Mouse (Mus musculus): ENCODE measurements around the gene Sptbn4.

Gene Sptbn4

DNA sequence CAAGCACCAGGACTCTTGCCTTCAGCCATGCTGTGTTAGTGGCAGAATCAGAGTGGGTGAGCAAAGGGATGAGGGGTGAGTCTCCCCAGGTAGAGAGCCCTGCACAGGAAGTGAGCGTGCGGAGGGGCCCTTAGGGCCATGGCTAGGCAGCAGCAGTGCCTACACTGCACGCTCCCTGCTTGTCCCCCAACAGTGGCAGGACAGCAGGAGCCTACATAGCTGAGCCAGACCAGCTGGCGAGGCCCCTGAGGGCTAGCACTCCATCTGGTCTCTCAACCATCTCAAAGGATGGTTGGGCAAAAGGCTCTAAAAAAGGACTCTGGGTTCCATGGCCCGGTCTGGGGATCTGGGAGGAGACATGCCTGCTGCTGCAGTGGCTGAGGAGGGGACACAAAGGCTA lies 63.4 kb downstream of the Sptbn4 start:
- no peak for DNase-seq (ENCODE audit: low spot score in 2 of 2)

DNA sequence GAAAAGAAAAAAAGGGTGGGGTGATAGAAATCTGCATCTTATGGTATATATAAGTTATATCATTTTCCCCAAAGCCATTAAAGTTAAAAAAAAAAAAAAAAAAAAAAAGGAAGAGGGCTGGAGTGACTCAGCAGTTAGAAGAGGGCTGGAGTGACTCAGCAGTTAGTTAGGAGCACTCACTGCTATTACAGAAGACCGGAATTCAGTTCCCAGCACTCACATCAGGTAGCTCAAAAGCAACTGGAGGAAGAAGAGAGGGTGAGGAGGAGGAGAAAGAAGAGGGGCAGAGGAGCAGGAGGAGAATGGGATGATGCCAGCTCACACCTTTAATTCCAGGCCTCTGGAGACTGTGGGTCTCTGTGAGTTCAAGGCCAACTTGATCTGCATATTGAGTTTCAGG lies 64.3 kb downstream of the Sptbn4 start:
- no peak for DNase-seq (ENCODE audit: low spot score in 2 of 2)

DNA sequence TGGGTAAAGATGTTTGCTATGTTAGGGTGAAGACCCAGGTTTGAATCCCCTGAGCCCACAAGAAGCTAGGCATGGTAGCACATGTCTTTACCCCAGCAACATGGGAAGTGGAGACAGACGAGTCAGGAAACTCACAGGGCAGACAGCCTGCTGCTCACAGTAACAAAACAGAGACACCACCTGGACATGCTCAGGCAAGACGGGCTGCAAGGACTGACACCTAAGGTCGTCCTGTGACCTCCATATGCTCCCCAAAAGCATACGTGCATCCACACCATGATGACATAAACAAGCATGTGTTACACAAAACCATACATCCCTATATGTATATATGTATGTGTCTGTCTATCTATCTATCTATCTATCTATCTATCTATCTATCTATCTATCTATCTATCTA lies 65.9 kb downstream of the Sptbn4 start:
- no peak for DNase-seq (ENCODE audit: low spot score in 2 of 2)

DNA sequence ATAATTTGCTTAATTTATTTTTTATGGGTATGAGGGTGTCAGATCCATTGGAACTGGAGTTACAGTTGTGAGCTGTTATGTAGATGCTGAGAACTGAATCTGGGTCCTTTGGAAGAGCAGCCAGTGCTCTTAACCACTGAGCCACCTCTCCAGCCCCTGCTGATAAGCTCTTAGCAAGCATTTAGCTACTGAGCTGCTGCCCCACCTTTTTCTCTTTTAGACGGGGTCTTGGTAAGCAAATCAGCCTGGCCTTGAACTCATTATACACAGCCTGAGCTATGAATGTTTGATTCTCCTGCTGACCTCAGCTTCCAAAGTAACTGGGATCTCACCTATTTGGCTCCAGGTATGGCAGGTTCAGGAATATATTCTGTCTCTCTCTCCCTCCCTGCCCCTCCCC lies 66.5 kb downstream of the Sptbn4 start:
- DNase-seq (ENCODE audit: low spot score in 2 of 2): no peak

DNA sequence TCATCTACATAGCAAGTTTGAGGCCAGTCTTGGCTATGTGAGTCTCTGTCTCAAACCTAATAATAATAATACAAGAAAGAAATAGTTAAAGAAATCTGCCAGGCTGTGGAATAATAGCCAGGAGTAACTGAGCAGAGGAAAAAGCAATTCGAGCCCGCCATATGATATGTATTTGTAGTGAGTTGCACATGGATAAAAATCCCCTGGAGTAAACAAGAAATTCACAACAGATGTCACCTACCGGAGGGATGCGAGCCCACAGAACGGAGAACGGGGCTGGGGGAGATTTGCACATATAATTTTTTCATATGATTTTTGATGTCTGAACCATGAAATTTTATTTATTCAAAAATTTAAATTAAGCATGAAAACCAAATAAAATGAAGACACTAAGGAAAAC lies 67.7 kb downstream of the Sptbn4 start:
- no peak for DNase-seq (ENCODE audit: low spot score in 2 of 2)

DNA sequence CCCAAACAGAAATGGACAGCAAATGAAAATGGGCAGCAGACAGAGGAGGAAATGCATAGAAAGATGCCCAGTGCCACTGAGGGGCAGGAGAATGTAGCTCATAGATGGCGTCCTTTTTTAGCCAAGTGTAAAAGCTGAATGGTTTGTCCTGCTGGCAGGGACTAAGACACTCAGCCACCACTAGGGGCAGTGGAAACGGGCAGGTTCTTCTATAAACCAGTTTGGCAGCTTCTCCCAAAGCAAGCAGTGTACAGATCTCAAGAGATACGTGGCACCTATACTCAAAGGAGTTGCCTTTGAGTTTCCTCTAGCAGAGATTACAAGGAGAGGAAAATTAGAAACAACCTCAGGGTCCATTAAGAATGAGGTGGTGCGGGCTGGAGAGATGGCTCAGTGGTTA lies 69.1 kb downstream of the Sptbn4 start:
- DNase-seq (ENCODE audit: low spot score in 2 of 2): no peak

DNA sequence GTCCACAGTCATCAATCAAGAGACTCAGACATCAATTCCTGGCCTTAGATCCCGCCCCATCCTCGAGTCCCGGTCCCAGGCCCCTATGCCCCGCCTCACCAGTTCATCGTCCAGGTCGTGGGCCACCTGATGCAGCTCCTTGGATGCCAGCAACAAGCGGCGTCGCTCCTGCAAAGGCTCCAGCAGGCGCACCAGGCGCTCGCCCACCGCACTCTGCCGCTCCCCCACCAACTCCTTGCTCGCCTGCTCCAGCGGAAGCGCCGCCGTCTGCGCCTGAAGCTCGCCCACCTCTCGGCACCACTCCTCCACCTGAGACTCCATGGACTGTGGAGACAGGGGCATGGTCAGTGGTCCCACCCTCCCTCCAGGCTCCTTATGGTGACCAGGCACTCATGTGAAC lies 72.2 kb downstream of the Sptbn4 start:
- DNase-seq (ENCODE audit: low spot score in 2 of 2): no peak

DNA sequence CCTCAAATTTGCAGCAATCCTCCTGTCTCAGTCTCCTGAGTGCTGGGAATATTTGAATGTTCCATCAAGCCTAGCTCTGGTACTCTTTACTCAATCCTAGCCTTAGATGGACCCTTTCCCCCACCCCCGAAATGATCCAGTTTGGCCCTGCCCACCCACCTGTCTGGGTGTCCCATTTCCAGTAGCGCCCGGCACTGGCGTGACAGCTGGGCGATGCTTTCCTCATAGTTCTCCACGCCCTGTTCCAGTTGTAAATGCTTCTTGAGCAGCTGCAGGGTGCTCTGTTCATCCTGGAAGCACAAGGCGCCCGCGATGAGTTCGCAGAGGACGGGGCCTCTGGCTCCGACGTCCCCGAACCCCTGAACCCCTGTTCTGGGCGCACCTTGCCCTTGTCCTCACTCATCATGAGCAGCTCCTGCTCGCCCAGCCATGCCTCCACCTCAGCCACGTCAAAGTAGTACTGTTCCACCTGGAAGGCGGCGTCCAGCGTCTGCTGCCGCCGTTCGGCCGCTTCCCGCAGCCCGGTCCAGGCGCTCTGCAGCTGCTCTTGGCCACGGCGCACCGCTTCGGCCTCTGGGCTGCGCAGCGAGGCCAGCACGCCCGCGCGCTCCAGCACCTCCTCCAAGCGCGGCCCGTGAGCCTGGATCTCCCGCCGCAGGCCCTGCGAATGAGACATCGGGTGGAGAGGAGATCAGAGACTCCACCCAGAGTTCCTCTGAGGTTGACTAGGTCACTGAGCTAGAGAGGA lies 75.6 kb downstream of the Sptbn4 start:
- no peak for DNase-seq (ENCODE audit: low spot score in 2 of 2)

DNA sequence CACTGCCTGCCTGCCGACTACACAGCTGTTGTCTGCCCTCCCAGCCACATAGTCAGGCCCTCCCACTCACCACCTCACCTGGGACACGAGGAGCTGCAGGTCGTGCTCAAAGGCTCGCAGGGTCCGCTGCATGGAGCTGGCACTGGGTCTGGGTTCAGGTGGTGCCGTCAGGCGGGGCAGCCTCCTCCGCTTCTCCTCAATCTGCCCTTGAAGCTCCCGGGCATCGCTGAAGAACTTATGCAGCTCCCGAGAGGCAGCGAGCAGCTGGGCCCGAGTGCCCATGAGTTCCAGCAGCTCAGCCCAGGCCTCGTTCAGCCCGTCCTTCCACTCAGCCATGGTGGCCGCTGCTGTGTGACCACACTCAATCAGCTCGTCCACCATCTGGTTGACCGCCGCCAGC lies 78.4 kb downstream of the Sptbn4 start:
- DNase-seq (ENCODE audit: low spot score in 2 of 2): no peak

DNA sequence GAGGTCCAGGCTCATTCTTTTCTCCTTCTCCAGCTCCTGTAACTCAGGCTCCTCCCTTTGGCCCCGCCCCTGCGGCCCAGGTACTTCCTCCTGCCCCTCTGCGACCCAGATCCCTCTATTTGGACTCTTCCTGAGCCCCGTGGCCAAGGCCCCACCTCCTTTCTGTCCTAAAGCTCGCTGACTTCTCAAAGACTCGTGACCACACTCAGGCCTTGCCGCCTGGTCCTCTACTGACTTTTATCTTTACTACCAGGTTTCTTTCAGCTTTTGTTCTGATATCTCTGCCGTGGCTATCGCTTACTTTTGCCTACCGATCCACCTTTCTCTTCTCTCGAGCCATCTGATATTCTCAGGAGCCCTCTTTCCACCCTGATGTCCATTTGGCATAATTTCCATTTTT lies 79.5 kb downstream of the Sptbn4 start:
- no peak for DNase-seq (ENCODE audit: low spot score in 2 of 2)

DNA sequence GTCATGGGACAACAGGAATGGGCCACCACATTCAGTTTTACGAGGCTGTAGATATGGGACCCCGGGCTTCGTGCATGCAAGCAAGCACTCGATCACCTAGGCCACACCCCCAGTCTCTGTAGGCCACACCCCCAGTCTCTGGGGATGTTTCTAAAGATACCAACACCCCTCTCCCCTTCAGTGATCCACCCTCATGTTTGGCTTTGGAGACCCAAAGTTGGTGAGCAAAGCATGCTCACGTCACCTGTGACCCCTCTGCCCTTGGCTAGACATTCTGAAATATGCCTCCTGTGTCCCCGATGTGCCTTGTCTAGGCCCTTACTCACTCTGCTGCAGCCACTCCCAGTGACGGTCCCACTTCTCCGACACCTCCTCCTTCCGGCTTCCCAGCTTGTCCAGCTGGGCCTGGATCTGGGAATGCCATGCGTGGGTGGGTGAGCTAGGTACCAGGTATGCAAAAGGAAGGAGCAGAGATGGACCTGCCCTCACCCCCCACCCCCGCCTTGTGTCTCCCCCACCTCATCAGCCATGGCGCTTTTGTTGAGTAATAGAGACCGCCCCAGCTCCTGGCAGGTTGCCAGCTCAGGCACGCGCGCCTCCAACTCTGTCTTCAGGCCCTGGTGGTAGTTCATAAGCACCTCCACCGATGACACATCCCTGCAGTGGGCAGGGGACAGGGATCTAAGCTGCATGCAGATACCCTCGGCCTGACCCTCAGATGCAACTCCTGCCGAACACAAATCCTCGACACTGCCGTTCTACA lies 81.2 kb downstream of the Sptbn4 start:
- DNase-seq (ENCODE audit: low spot score in 2 of 2): no peak

DNA sequence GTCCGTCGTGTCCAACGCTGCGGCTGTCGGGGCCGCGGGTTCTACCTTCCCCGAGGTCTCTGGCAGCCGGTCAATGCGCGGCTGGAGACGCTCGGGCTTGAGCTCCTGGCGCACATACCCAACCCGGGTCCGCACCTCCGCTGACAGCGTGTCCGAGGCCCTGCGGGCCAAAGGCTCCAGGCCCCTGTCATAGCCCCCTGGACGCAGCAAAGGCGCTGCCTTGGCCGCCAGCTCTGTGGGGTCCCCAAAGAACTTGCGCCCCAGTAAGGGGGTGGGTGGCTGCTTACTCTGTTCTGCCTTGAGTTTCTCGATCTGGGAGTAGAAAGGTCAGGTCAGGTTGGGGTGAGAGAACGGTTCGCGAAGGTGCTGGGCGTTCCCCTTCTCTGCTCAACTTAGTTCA lies 83.1 kb downstream of the Sptbn4 start:
- DNase-seq (ENCODE audit: low spot score in 2 of 2): no peak

DNA sequence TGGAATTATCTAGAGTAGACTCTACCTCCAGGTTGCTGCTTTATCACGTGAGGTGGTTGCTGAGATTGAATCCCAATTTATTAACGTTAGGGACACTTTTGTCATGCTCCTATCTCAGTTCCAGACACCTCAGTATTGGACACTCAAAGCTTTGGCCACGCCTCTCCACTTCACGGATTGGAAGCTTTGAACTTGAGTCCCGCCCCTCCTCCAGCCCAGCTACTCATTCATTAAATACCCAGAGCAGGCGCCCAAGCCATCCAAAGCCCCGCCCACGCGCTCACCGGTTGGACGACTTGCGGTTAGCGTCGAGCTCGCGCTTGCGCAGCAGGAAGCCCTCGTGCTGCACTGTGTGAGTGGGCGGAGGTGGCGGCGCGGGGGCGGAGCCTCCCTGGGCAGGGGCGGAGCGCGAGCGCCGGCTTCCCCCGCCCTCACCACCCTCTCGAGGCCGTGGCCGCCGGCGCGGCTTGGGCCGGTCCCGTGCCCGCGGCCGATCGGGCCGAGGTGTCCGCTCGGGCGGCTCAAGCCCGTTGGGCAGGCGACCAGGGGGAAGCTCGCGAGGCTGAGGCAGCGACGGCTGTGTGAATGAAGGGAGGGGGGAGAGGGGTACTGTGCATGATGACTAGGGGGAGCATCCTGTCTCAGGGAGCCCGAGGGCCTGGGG lies 86.1 kb downstream of the Sptbn4 start:
- peak; percentile 98 for DNase-seq (ENCODE audit: low spot score in 2 of 2)

DNA sequence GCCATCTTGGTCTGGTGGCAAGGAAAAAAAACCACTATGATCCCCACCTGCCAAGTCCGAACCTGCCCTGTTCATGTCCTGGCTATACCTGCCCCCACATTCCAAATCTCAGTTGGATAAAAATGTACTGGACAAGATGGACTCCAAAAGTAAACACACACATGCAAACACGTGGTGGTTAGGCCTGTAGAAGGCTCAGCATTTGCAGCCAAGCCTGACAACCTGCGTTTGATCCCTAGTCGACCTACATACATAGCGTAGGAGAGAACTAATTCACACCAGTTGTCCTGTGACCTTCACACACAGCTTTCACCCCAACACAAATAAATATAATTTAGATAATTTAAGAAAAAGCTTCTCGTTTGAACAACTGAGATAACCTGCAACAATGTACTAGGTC lies 86.7 kb downstream of the Sptbn4 start:
- no peak for DNase-seq (ENCODE audit: low spot score in 2 of 2)

DNA sequence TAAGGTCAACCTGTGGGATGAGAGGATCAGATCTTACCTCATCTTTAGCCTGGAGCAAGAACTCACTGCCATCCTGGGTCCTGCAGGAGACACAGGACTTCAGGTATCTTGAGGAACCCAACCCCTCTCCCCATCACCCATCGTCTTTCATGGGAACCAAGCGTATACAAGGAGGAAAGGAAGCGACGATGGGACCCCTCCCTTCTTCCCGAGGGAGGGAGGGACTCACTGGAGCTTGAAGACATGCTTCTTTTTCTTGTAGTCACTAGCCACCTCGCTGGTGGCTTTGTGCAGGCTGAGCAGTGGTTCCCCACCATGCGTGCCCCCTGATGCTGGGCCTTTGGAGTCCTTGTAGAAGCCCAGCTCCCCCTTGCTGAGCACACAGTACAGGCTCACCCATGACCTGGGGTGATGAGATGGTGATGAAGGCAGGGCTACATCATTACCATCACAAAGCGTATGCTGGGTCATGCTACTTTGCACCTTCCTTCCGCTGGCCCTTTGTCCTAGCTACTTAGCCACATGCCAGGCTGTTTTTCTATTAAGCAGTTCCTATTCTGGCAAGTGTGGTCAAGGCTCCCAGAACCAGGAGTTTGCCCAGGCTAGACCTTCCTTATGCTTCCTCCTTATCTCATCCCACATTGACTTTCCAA lies 87.7 kb downstream of the Sptbn4 start:
- no peak for DNase-seq (ENCODE audit: low spot score in 2 of 2)

DNA sequence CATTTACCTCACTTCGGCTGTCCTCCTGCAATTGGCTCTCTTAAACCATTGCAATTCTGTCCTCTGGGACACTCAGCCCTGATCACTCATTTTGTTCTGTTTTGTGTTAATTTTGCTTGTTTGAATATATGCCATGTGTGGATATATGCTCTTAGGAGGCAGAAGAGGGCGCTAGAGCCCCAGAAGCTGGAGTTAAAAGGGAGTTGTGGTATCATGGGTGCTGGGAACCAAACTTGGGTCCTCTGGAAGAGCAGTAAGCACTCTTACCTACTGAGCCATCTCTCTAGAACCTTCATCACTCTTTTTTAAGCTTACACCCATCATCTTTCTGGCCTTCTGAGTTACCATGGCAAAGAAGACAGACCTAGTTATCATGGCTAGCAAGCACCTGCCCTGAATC lies 88.3 kb downstream of the Sptbn4 start:
- DNase-seq (ENCODE audit: low spot score in 2 of 2): no peak

DNA sequence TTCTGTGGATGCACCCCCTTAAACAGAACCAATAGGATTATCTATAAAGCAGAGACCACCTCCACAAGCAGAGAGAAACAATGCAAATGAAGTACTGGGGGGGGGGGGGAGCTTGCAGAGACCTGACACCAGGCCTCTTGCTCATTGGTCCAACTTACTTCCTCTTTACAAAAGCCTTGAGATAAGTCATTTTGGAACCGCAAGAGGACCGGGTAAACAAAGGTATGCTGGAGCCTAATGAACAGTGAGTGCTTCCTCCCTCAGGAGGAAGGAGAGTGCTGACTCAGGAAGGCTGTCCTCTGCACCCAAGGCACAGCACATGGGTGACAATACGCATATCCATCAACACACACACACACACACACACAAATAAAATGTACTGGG lies 89.9 kb downstream of the Sptbn4 start:
- DNase-seq (ENCODE audit: low spot score in 2 of 2): no peak

DNA sequence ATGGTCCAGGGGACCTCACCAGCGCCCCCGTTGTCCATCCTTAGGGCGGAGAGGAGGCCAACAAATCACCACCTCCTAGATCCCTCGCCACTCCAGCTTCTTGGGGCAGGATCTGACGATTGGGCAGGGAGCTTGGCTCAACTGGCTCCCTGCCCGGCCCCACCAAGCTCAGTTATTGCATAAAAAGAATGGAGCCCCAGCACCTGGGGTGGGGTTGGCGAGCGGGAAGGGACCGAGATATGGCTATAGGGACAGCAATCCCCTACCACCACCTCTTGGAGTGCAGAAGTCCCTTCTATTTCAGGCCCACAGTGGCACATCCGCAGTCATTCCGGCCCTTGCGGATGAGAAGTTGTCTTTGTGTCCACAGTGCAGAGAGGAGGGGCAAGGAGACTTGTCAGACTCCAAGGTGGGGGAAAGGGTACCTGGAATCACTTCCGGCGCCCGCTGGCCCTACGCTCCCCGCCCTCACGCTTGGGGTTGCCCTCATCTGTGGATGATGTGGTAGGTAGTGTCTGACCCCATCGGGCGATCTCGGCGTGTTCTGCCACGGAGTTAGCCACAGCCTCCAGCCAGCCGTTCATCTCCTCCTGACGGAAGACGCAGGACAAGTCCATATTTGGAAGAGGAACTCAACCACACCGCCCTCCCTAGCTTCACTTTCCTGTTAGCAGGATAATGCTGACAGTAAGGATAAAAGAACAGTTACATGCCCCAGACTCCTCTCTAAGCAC lies 90.5 kb downstream of the Sptbn4 start, which contains the start of gene Gm20479:
Gene Gm20479 (minus strand): TSS at position 559 of the 734 bp plus-strand sequence.
- DNase-seq (ENCODE audit: low spot score in 2 of 2): peak in 1 of 2 experiments; percentile 17

DNA sequence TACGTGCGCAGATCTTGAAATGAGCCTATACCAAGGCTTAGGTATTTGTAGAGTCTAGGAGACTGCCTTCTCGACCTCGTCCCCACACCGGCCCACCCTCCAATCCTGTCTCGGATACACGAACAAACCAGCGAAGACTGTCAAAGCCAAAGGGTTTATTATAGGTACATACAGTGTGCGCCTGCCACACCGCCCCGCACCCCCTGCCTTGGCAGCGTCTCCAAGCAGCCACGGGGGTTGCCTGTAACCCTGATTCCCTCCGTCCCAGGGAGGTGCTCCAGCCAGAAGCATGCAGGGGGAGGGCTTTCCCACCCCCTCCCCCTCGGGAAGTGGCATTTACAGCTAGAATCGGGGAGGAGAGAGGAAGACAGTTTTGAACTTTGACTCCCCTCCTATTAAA lies 91.2 kb downstream of the Sptbn4 start:
- DNase-seq (ENCODE audit: low spot score in 2 of 2): peak in 1 of 2 experiments; percentile 41

DNA sequence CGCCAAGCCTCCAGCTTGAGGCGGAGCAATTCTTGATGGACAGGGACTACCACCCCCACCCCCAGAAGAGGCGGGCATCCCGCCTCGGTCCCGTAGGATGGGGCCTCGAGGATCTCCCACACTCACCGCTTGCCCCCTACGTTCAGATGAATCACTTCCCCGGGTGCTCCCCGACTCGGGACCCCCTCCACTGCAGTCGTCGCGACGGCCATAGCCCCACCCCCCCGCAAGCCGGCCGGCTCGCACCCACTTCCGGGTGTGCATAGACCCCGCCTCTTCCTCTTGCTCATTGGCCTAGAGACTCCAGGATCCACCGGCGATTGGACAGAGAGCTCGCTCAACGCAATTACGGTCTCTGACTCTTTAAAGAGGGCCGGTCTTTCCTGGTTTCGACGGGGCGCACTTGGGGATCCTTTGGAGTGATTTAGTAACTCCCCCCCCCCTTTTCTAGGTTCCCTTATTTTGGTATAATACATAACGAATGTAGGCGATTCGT lies 91.7 kb downstream of the Sptbn4 start, which contains the start of gene Shkbp1:
Gene Shkbp1 (minus strand): TSS at position 275 of the 496 bp plus-strand sequence.
- peak; percentile 74 to 80 for DNase-seq (ENCODE audit: low spot score in 2 of 2)

DNA sequence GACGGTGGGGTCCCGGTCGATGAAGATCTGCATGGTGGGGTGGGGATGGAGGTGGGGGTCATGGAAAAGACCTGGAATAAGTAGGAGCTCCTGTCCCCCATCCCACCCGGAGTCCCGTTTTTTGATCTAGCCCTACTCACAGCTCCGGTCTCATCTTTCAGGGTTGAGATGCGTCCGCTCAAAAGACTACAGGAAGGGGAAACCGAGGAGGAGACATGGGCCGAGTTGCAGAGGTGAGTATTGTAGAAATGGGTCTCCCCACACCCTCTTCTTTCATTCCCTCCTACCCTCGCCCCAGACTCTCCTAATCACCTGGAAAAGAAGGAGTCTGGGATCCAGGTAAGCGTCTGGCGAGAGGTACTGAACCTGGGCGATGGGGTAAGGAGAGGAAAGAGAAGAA lies 92.2 kb downstream of the Sptbn4 start:
- DNase-seq (ENCODE audit: low spot score in 2 of 2): peak in 1 of 2 experiments; percentile 7

All from frontal cortex, postnatal 14 days (tissue).